Mouse (Mus musculus): Measurements from ENCODE around the gene Zfp512b. TPM values are rescaled to one million over a fixed set of nuclear protein-coding genes. Genes with fewer than 3 reads are reported as not detected.

The Zfp512b gene
- 10 to 100 TPM; 23.0 to 42.6 TPM for polyA plus RNA-seq (2017; shearing (Covaris generic))

DNA sequence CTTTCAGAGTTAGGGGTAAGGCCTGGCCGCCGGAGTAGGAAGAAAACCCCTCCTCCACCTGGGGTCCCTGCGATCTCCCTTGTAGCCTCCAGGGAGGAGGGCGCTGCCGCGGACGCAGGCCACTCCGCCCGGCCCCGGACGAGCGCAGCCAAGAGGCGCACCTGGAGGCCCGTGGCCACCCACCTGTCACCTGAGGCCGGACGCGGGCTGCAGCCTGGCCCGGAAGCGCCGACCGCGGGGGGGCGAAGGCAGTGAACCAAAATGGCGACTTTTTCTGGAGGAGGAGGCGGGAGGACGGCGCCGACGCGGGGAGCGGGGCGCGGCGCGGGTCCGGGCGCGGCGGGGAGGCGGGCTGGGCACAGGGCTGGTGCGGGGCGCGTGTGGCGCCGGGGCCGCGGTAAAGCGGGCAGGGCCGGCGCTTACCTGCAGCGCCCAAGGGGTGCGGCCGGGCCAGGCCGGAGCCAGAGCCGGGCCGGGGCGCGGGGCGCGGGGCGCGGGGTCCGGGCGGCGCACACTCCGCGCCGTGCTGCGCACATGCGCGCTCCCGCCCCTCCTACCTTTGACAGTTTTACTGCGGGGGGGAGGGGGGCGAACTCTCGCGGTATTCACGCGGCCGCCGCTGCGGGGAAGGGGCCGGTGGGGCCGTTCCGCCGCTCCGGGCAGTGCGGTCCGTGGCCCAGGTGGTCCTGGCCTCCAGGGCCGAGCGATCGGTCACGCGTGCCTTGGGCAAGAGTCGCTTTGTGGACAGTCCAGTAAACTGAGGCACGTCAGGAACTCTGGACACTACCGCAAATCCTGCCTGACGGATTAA, at the start of gene Zfp512b:
Gene Zfp512b (minus strand): TSS at position 573 of the 811 bp plus-strand sequence.

DNA sequence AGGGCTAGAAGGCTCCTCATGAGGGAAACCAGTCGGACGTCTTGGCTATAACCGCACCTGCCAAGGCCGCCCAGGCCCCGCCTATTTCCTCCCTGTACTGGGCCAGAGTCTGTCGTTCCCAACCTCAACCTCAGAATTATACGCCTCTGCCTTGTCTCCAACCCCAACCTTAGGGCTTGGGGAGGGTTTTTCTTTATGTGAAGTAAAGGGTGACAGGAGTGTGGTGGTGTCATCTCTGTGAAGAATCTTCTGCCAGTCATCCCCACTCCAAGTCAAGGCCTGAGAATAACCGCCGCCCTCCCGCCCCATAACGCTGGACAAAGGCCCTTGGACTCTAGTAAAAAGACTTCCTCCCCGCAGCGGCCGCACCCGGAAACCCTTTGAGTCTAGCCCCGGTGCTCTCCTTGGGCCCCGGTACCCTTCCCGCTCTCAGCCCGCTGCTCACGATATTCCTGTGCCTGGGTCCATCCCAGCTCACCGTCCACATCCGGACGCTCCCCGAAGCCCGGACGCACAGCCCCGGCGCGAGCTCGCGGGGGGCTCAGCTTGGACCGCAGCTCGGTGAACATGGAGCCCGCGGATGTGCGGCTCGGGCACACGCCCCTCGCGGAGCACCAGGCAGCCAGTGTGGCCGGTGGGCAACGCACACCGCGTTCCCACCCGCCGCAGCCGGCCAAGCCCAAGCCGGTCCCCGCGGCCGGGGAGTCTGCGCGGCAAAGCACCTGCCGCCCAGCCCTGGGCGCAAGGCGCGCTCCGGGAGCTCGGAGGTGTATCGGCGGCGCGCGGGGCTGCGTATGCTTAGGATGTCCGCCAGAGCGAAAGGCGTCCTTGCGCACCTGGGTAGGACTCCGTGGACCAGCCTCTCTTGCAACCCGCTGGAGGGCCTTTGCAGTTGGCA, 6.1 kb upstream of the Zfp512b start, which contains the start of gene Samd10:
Gene Samd10 (minus strand): TSS at position 759 of the 898 bp plus-strand sequence.

DNA sequence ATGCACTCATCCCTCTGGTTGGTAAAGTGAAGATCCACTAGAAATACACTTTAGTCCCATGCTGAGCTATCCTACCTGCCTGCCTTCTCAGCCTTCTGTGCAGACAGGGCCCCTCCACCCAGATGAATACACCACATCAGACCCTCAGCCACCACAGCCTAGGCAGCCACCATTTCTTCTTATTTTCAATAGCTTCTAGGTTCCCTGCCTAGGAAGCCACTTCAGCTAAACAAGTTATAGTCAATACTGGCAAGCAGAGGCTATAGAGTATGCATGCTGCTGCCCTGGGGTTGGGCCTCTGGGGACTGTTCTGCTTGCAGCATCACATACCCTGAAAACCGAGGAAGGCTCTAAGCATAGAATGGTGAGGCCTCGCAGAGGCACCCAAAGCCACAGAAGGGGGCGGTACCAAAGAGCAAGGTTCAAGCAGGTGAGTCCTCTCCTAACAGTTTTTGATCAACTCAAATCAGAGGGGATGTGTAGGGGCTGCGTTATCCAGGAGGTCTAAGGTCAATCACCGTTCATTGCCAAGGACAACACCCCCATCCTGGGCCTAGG, 996 bp downstream of the Zfp512b start, which contains the start of gene Prpf6:
Gene Prpf6 (plus strand): TSS at position 341 of the 558 bp plus-strand sequence.

DNA sequence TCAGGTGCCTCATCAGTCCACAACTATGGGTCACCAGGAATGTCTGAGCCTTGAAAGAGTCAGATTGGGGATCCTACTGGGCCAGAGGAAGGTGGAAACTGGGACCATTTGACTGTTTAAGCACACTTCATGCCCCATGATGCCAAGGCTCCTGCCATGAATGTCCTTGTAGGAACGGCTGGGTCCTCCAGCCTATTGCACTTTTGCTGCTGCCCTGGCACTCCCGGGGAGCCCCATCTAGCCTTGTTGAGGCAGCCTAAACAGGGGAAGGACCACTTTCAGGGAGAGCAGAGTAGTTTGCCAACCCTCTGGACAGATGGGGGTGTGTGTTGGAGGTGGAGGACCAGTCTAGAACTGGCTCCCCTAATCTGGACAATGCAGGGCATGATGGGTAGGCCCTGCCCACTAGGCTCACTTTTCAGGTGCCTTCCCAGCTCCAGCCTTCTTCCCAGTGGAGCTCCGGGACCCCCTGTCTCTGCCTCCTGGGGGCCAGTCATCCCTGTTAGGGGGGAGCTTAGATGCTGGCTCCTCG, 8.1 kb downstream of the Zfp512b start, which contains the start of gene Uckl1:
Gene Uckl1 (minus strand): TSS at position 482 of the 532 bp plus-strand sequence.

Other genes starting within 250 kb of the Zfp512b start
- gene Zgpat, start 227.9 kb downstream of the Zfp512b start, polyA plus RNA-seq (2017; shearing (Covaris generic)), result 10 to 100 TPM; 65.8 to 79.5 TPM
- gene Arfrp1, start 227.4 kb downstream of the Zfp512b start, polyA plus RNA-seq (2017; shearing (Covaris generic)), result 100 to 1,000 TPM; 119 TPM
- gene Lime1, start 212.7 kb downstream of the Zfp512b start, polyA plus RNA-seq (2017; shearing (Covaris generic)), result 100 to 1,000 TPM; 372 to 468 TPM
- 1 to 10 TPM in 1 of 2 experiments, under 1 TPM in 1; 0.96 to 2.5 TPM for gene Zbtb46, start 133.4 kb downstream of the Zfp512b start, polyA plus RNA-seq (2017; shearing (Covaris generic))
- not detected for gene Abhd16b, start 99.6 kb downstream of the Zfp512b start, polyA plus RNA-seq (2017; shearing (Covaris generic))
- gene Tpd52l2, start 95.7 kb downstream of the Zfp512b start, polyA plus RNA-seq (2017; shearing (Covaris generic)), result 10 to 100 TPM; 79.5 to 90.4 TPM
- 10 to 100 TPM; 76.2 to 92.8 TPM for gene Dnajc5, start 72.3 kb downstream of the Zfp512b start, polyA plus RNA-seq (2017; shearing (Covaris generic))
- 100 to 1,000 TPM; 152 to 161 TPM for gene Uckl1, start 7.9 kb downstream of the Zfp512b start, polyA plus RNA-seq (2017; shearing (Covaris generic))
- gene Prpf6, start 935 bp downstream of the Zfp512b start, polyA plus RNA-seq (2017; shearing (Covaris generic)), result 10 to 100 TPM; 65.7 to 76.5 TPM
- gene Samd10, start 6.4 kb upstream of the Zfp512b start, polyA plus RNA-seq (2017; shearing (Covaris generic)), result 10 to 100 TPM; 34.7 to 35.0 TPM
- gene Gm29797, start 64.2 kb upstream of the Zfp512b start, polyA plus RNA-seq (2017; shearing (Covaris generic)), result not detected
- under 1 TPM in 1 of 2 experiments, not detected in 1; 0.11 TPM for gene Sox18, start 78.8 kb upstream of the Zfp512b start, polyA plus RNA-seq (2017; shearing (Covaris generic))
- gene Tcea2, start 87.5 kb upstream of the Zfp512b start, polyA plus RNA-seq (2017; shearing (Covaris generic)), result 10 to 100 TPM; 14.5 to 20.1 TPM
- gene Rgs19, start 101.2 kb upstream of the Zfp512b start, polyA plus RNA-seq (2017; shearing (Covaris generic)), result 100 to 1,000 TPM; 219 to 223 TPM
- gene Lkaaear1, start 105.6 kb upstream of the Zfp512b start, polyA plus RNA-seq (2017; shearing (Covaris generic)), result not detected
- gene Oprl1, start 122.2 kb upstream of the Zfp512b start, polyA plus RNA-seq (2017; shearing (Covaris generic)), result under 1 TPM; 0.25 to 0.63 TPM
- under 1 TPM in 1 of 2 experiments, not detected in 1; 0.20 TPM for gene Myt1, start 170.5 kb upstream of the Zfp512b start, polyA plus RNA-seq (2017; shearing (Covaris generic))
- gene Pcmtd2, start 245.1 kb upstream of the Zfp512b start, polyA plus RNA-seq (2017; shearing (Covaris generic)), result 10 to 100 TPM; 54.4 to 60.6 TPM

Measured in activated CD4-positive, CD25-positive, alpha-beta regulatory T cell (primary cell).